Mouse (Mus musculus): Measurements from ENCODE around the gene Tktl2.

Gene Tktl2

GRCm38 (mm10) chr8:66511537-66511936 is at the start of gene Tktl2:
Gene Tktl2, plus strand, starts transcription at chr8:66511756.
- no peak for DNase-seq (ENCODE audit: low spot score)

GRCm38 (mm10) chr8:66469821-66470220 is 41.7 kb upstream of the Tktl2 start:
- DNase-seq (ENCODE audit: low spot score), result no peak

GRCm38 (mm10) chr8:66476880-66477279 is 34.7 kb upstream of the Tktl2 start:
- no peak for DNase-seq (ENCODE audit: low spot score)

- DNase-seq (ENCODE audit: low spot score), result peak; percentile 77
Observed at GRCm38 (mm10) chr8:66486084-66486763, 25.3 kb upstream of the Tktl2 start, which contains the start of gene Tma16. Gene Tma16, minus strand, starts transcription at chr8:66486530.

- DNase-seq (ENCODE audit: low spot score), result no peak
Observed at GRCm38 (mm10) chr8:66488556-66488955, 23.0 kb upstream of the Tktl2 start.

- no peak for DNase-seq (ENCODE audit: low spot score)
Observed at GRCm38 (mm10) chr8:66490624-66491023, 20.9 kb upstream of the Tktl2 start.

GRCm38 (mm10) chr8:66494496-66494895 is 17.1 kb upstream of the Tktl2 start:
- DNase-seq (ENCODE audit: low spot score), result no peak

GRCm38 (mm10) chr8:66495726-66496125 is 15.8 kb upstream of the Tktl2 start:
- peak; percentile 34 for DNase-seq (ENCODE audit: low spot score)

- DNase-seq (ENCODE audit: low spot score), result peak; percentile 29
Observed at GRCm38 (mm10) chr8:66496998-66497577, 14.5 kb upstream of the Tktl2 start.

GRCm38 (mm10) chr8:66503381-66503780 is 8.2 kb upstream of the Tktl2 start:
- DNase-seq (ENCODE audit: low spot score), result no peak

GRCm38 (mm10) chr8:66519149-66519548 is 7.6 kb downstream of the Tktl2 start:
- no peak for DNase-seq (ENCODE audit: low spot score)

GRCm38 (mm10) chr8:66520576-66520975 is 9.0 kb downstream of the Tktl2 start:
- DNase-seq (ENCODE audit: low spot score), result no peak

- no peak for DNase-seq (ENCODE audit: low spot score)
Observed at GRCm38 (mm10) chr8:66550092-66550491, 38.5 kb downstream of the Tktl2 start.
